Mouse (Mus musculus) cerebellum, adult 11-12 months (tissue): Measurements from ENCODE around the gene Galnt12.

ENCODE experiments used
- DNase-seq: peaks from one replicate; pipeline ENCODE4 v3.0.0; 2022

Galnt12 gene

GRCm38 (mm10) chr4:47161103-47161755 lies 69.5 kb downstream of the Galnt12 start:
- DNase-seq, result no peak

- no peak for DNase-seq
Observed at GRCm38 (mm10) chr4:47161756-47162587, 70.3 kb downstream of the Galnt12 start.

- DNase-seq, result no peak
Observed at GRCm38 (mm10) chr4:47172314-47172713, 80.6 kb downstream of the Galnt12 start.
